Mouse (Mus musculus) CH12.LX (cell line): ENCODE data around the gene Ccdc157. TPM values are rescaled to one million over a fixed set of nuclear protein-coding genes. Genes with fewer than 3 reads are reported as not detected.

ENCODE experiments used
- DNase-seq: peaks from one replicate; pipeline ENCODE4 v3.0.0-alpha.2; 2013; ENCODE audit errors: extremely low read depth
- H3K27ac ChIP-seq: 2 replicates; pipeline ENCODE4 v1.5.1; 2012; ENCODE audit warnings: low read depth, mild to moderate bottlenecking, control low read depth, moderate library complexity; ENCODE audit not compliant: insufficient read depth
- H3K27me3 ChIP-seq: replicated peaks from 2 replicates; pipeline ENCODE3; 2012; ENCODE audit warnings: inconsistent platforms
- H3K36me3 ChIP-seq, 2 experiments: replicated peaks in 1 of 2; 2 replicates each; pipeline versions ENCODE3 to v1.6.1; 2012; ENCODE audit warnings: inconsistent platforms in 1 of 2, low read length in 1 of 2, mild to moderate bottlenecking in 1 of 2, mixed read lengths in 1 of 2, moderate library complexity in 1 of 2; ENCODE audit not compliant: control insufficient read depth in 1 of 2, insufficient read depth in 1 of 2
- H3K4me1 ChIP-seq, 2 experiments: 2 replicates each; pipeline ENCODE4 v1.6.1; 2012; ENCODE audit warnings: inconsistent platforms in 1 of 2, moderate library complexity in 1 of 2; ENCODE audit not compliant: insufficient read depth in 2 of 2, control insufficient read depth in 1 of 2
- H3K4me2 ChIP-seq: 2 replicates; pipeline ENCODE4 v1.6.1; 2012; ENCODE audit warnings: low read depth, mild to moderate bottlenecking, control low read depth; ENCODE audit not compliant: poor library complexity, insufficient read depth, severe bottlenecking
- H3K4me3 ChIP-seq, 3 experiments: fragments of 150-350 bp in 1 of 3; sonication (generic) in 1 of 3; replicated peaks in 1 of 3; 2 replicates each; pipeline versions ENCODE3 to v1.5.1; 2011 to 2012; ENCODE audit warnings: low read depth in 2 of 3, low read length in 2 of 3, mild to moderate bottlenecking in 2 of 3, moderate library complexity in 2 of 3, control low read depth in 1 of 3, improper control_type of control experiment in 1 of 3, inconsistent platforms in 1 of 3, mixed read lengths in 1 of 3; ENCODE audit not compliant: poor library complexity in 1 of 3
- H3K79me2 ChIP-seq: replicated peaks from 2 replicates; pipeline ENCODE4 v1.6.1; 2012; ENCODE audit warnings: mild to moderate bottlenecking, moderate library complexity; ENCODE audit not compliant: control insufficient read depth, poor library complexity, insufficient read depth, severe bottlenecking; ENCODE audit errors: extremely low read depth
- H3K9ac ChIP-seq: 2 replicates; pipeline ENCODE4 v1.6.1; 2012; ENCODE audit warnings: low read depth, mild to moderate bottlenecking, control low read depth, moderate library complexity; ENCODE audit not compliant: insufficient read depth
- H3K9me3 ChIP-seq: replicated peaks from 2 replicates; pipeline ENCODE3; 2012; ENCODE audit warnings: low read length, inconsistent platforms, mixed read lengths
- CHD1 ChIP-seq: IDR thresholded peaks from 2 replicates; pipeline ENCODE4 v1.6.1; 2012; ENCODE audit warnings: low read depth, low read length, improper control_type of control experiment, inconsistent platforms
- CTCF ChIP-seq, 2 experiments: IDR thresholded peaks in 1 of 2; conservative IDR thresholded peaks in 1 of 2; 2 replicates each; pipeline ENCODE4 v1.5.1; 2011 to 2012; ENCODE audit warnings: low read depth in 2 of 2, low read length in 2 of 2, improper control_type of control experiment in 1 of 2, inconsistent platforms in 1 of 2, mild to moderate bottlenecking in 1 of 2, moderate library complexity in 1 of 2
- GABPA ChIP-seq: IDR thresholded peaks from 2 replicates; pipeline ENCODE4 v1.6.1; 2012; ENCODE audit warnings: low read depth, low read length, improper control_type of control experiment, inconsistent platforms; ENCODE audit not compliant: insufficient replicate concordance
- JUN ChIP-seq: IDR thresholded peaks from 2 replicates; pipeline ENCODE4 v1.6.1; 2011; ENCODE audit warnings: low read depth, mild to moderate bottlenecking, low read length, improper control_type of control experiment, moderate library complexity; ENCODE audit not compliant: insufficient read depth
- NELFE ChIP-seq: IDR thresholded peaks from 2 replicates; pipeline ENCODE4 v1.6.1; 2011; ENCODE audit warnings: low read depth, low read length, improper control_type of control experiment
- NRF1 ChIP-seq: IDR thresholded peaks from 2 replicates; pipeline ENCODE4 v1.6.1; 2014; ENCODE audit warnings: low read depth, mild to moderate bottlenecking, inconsistent platforms, low read length, improper control_type of control experiment, moderate library complexity
- POLR2A ChIP-seq: IDR thresholded peaks from 2 replicates; pipeline ENCODE4 v1.6.1; 2011; ENCODE audit warnings: low read depth, mild to moderate bottlenecking, improper control_type of control experiment, low read length
- POLR2AphosphoS2 ChIP-seq: IDR thresholded peaks from 2 replicates; pipeline ENCODE4 v1.6.1; 2011; ENCODE audit warnings: low read depth, low read length, improper control_type of control experiment
- RAD21 ChIP-seq: IDR thresholded peaks from 2 replicates; pipeline ENCODE4 v1.6.1; 2011; ENCODE audit warnings: low read depth, mild to moderate bottlenecking, low read length, improper control_type of control experiment, moderate library complexity
- RCOR1 ChIP-seq: conservative IDR thresholded peaks from 2 replicates; pipeline ENCODE4 v1.6.1; 2012; ENCODE audit warnings: low read depth, mild to moderate bottlenecking, inconsistent platforms, low read length, improper control_type of control experiment
- SMC3 ChIP-seq: IDR thresholded peaks from 2 replicates; pipeline ENCODE4 v1.6.1; 2011; ENCODE audit warnings: low read depth, low read length, improper control_type of control experiment
- TBP ChIP-seq: conservative IDR thresholded peaks from 2 replicates; pipeline ENCODE4 v1.6.1; 2011; ENCODE audit warnings: low read depth, low read length, improper control_type of control experiment
- ZC3H11A ChIP-seq: IDR thresholded peaks from 2 replicates; pipeline ENCODE4 v1.6.1; 2012; ENCODE audit warnings: low read depth, mild to moderate bottlenecking, inconsistent platforms, low read length, improper control_type of control experiment
- dilution Hi-C: fragments of 300-500 bp; cut with MboI; formaldehyde crosslinking; loops from 2 replicates; pipeline ENCODE4 v1.14.3; 2020; ENCODE audit warnings: low sequenced_read_pairs; ENCODE audit not compliant: extremely low pct_unique_long_range_greater_than_20kb, extremely low pct_ligation_motif_present
- in situ Hi-C: fragments of 300-500 bp; cut with MboI; formaldehyde crosslinking; loops from 3 replicates; pipeline ENCODE4 v1.14.3; 2019; ENCODE audit warnings: low sequenced_read_pairs, low pct_ligation_motif_present, low pct_unique_long_range_greater_than_20kb, mixed read lengths
- polyA plus RNA-seq: library from polyadenylated mRNA; unstranded; fragments of >175 nt; gene quantifications from 2 replicates; pipeline ENCODE4 v1.2.1, GENCODE M21; 2012; ENCODE audit warnings: low read depth; ENCODE audit not compliant: insufficient read length
- total RNA-seq, 2 experiments: library from RNA; depleted of rRNA; stranded (reverse); fragments of 300-350 nt in 1 of 2; fragments of >200 nt in 1 of 2; gene quantifications; 2 replicates each; pipeline ENCODE4 v1.2.3; 2012 to 2014

The Ccdc157 gene
- total and polyA plus RNA-seq, 3 experiments, result 2.3 to 4.4 (median 4.0) TPM

- Histone ChIP-seq H3K79me2 (no peaks in the 10 kb centered on the region), H3K9me3 (no peaks in the 10 kb centered on the region), H3K27ac (no peak overlapping the region), H3K9ac (no peak overlapping the region), H3K36me3 (peaks cover 25 to 57% of the 10 kb centered on the region in 2 experiments), H3K4me1 (peaks cover 11 to 30% of the 10 kb centered on the region in 2 experiments), H3K27me3 (no peaks in the 10 kb centered on the region), H3K4me2 (no peak overlapping the region), H3K4me3 (no peak overlapping the region)
- DNase-seq, result peak; percentile 19
- dilution Hi-C loops, result no loop called here
- in situ Hi-C loops, result no loop called here
- TF ChIP-seq JUN (no peak), NRF1 (no peak), TBP (no peak), RCOR1 (no peak), RAD21 (no peak; the same call in 1 of the 2 replicates), POLR2AphosphoS2 (no peak), POLR2A (no peak), GABPA (no peak), NELFE (no peak), SMC3 (peak; percentile 24; the same call in 1 of the 2 replicates), CTCF (conservative IDR thresholded peaks at IDR 0.05 in 1 of 2, IDR thresholded peaks at IDR 0.05 in 1 of 2; ENCODE audit: low read depth in 2 of 2, low read length in 2 of 2) (peak in 1 of 2 experiments; percentile 55; a peak in 3 of 4 replicates), ZC3H11A (no peak)
Measured at GRCm38 (mm10) chr11:4098120-4098519, 62.0 kb downstream of the Ccdc157 start.

GRCm38 (mm10) chr11:4097091-4097621, 62.9 kb downstream of the Ccdc157 start:
- peak overlapping the region; percentile 62 for H3K4me2 ChIP-seq
- peak; percentile 12 for DNase-seq
- TF ChIP-seq POLR2AphosphoS2 (0 out of 2 replicates have a peak, but pooled peaks have one; percentile 11), CHD1 (no peak)
- TF ChIP-seq, all 38 proteins: peak for 1
- H3K9me3 ChIP-seq, result peaks cover under 1% of the 10 kb centered on the region
- H3K4me3 ChIP-seq, result peak overlapping the region; percentile 54 to 78 (median 67)
- H3K27me3 ChIP-seq, result no peaks in the 10 kb centered on the region
- in situ Hi-C loops (no loop called here), dilution Hi-C loops (no loop called here)
- peak overlapping the region; percentile 95 for H3K9ac ChIP-seq
- peaks cover 25 to 55% of the 10 kb centered on the region in 2 experiments for H3K36me3 ChIP-seq
- H3K4me1 ChIP-seq, result peaks cover 11 to 30% of the 10 kb centered on the region in 2 experiments
- no peaks in the 10 kb centered on the region for H3K79me2 ChIP-seq
- peak overlapping the region; percentile 82 for H3K27ac ChIP-seq
